Mouse (Mus musculus): Measurements from ENCODE around the gene Csrp2. TPM values are rescaled to one million over a fixed set of nuclear protein-coding genes. Genes with fewer than 3 reads are reported as not detected.
A peak's percentile ranks its signal among the peaks of the same experiment; 100 is the strongest.

The Csrp2 gene
- 1 to 10 TPM; 3.1 to 7.4 TPM for polyA plus RNA-seq (2017; shearing (Covaris generic))

- peak; percentile 87 for ATAC-seq
Observed at GRCm38 (mm10) chr10:110919531-110920343, at the start of gene Csrp2. TSS of gene Csrp2 (plus strand) at chr10:110919789.

- no peak for ATAC-seq
Observed at GRCm38 (mm10) chr10:110874853-110875252, 44.7 kb upstream of the Csrp2 start.

- ATAC-seq: no peak
Observed at GRCm38 (mm10) chr10:110876956-110877355, 42.6 kb upstream of the Csrp2 start.

GRCm38 (mm10) chr10:110877851-110878250 is 41.7 kb upstream of the Csrp2 start:
- no peak for ATAC-seq

- ATAC-seq: no peak
Observed at GRCm38 (mm10) chr10:110878641-110879040, 40.9 kb upstream of the Csrp2 start.

GRCm38 (mm10) chr10:110879426-110880066 is 40.0 kb upstream of the Csrp2 start:
- no peak for ATAC-seq

GRCm38 (mm10) chr10:110881346-110881745 is 38.2 kb upstream of the Csrp2 start:
- ATAC-seq: no peak

- no peak for ATAC-seq
Observed at GRCm38 (mm10) chr10:110882701-110883100, 36.9 kb upstream of the Csrp2 start.

GRCm38 (mm10) chr10:110890656-110891272 is 28.8 kb upstream of the Csrp2 start:
- ATAC-seq: peak; percentile 92

GRCm38 (mm10) chr10:110899744-110900501 is 19.7 kb upstream of the Csrp2 start:
- ATAC-seq: no peak

- ATAC-seq: no peak
Observed at GRCm38 (mm10) chr10:110903862-110904261, 15.7 kb upstream of the Csrp2 start.

- no peak for ATAC-seq
Observed at GRCm38 (mm10) chr10:110916666-110917344, 2.8 kb upstream of the Csrp2 start.

- no peak for ATAC-seq
Observed at GRCm38 (mm10) chr10:110917521-110917920, 2.1 kb upstream of the Csrp2 start.

GRCm38 (mm10) chr10:110918414-110919391 is 886 bp upstream of the Csrp2 start:
- peak; percentile 2 for ATAC-seq

GRCm38 (mm10) chr10:110920368-110920950 is 870 bp downstream of the Csrp2 start:
- ATAC-seq: peak; percentile 40

GRCm38 (mm10) chr10:110921890-110922289 is 2.3 kb downstream of the Csrp2 start:
- no peak for ATAC-seq

- ATAC-seq: no peak
Observed at GRCm38 (mm10) chr10:110922612-110923011, 3.0 kb downstream of the Csrp2 start.

GRCm38 (mm10) chr10:110927491-110927890 is 7.9 kb downstream of the Csrp2 start:
- ATAC-seq: no peak

GRCm38 (mm10) chr10:110929756-110930155 is 10.2 kb downstream of the Csrp2 start:
- no peak for ATAC-seq

- no peak for ATAC-seq
Observed at GRCm38 (mm10) chr10:110931161-110931912, 11.7 kb downstream of the Csrp2 start.

All from CD4-positive, CD25-positive, alpha-beta regulatory T cell, adult 4 months (primary cell).